Mouse (Mus musculus) cerebral cortex, adult 2 months (tissue): ENCODE data around the gene Vmn1r225.

ENCODE experiments used
- WGBS: fragments of 180-500 bp; shearing (Covaris S2); methylation state at CpG from one replicate; pipeline ENCODE4 v1.1.7; 2018; 5-methylcytosine and 5-hydroxymethylcytosine counted together

The Vmn1r225 gene

GRCm38 (mm10) chr17:20497858-20498257, at the start of gene Vmn1r225:
TSS of gene Vmn1r225 (plus strand) at chr17:20498158.

DNA sequence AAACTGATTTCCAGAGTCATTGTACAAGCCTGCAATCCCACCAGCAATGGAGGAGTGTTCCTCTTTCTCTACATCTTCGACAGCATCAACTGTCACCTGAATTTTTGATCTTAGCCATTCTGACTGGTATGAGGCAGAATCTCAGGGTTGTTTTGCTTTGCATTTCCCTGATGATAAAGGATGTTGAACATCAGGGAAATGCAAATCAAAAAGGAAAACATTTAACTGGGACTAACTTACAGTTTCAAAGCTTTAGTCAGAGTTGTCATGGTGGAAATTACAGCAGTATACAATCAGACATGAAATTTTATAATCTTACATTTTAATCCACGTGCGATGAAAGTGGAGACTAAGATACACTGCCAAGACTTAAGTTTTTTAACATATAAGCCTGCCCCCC, 24.6 kb upstream of the Vmn1r225 start:
- 60% methylated on average over 3 of the region's 3 CpGs for WGBS

GRCm38 (mm10) chr17:20481231-20481630, 16.7 kb upstream of the Vmn1r225 start, which contains the start of gene Vmn2r108:
TSS of gene Vmn2r108 (minus strand) at chr17:20481331.

